Mouse (Mus musculus) cerebellum, adult (tissue): ENCODE data around the gene Tfap4.
"Not testable (repeated sequence)": the region's sequence is repeated elsewhere in the genome, so short reads cannot be mapped to it uniquely, and the experiment has no call there.

Source experiments
- ATAC-seq: cut with Nextera tagmentation; 2 replicates; pipeline ENCODE4 v1.9.2; 2017; ENCODE audit warnings: mild to moderate bottlenecking, moderate library complexity, mixed read lengths; ENCODE audit not compliant: insufficient number of reproducible peaks, low FRiP score, low TSS enrichment

The Tfap4 gene

DNA sequence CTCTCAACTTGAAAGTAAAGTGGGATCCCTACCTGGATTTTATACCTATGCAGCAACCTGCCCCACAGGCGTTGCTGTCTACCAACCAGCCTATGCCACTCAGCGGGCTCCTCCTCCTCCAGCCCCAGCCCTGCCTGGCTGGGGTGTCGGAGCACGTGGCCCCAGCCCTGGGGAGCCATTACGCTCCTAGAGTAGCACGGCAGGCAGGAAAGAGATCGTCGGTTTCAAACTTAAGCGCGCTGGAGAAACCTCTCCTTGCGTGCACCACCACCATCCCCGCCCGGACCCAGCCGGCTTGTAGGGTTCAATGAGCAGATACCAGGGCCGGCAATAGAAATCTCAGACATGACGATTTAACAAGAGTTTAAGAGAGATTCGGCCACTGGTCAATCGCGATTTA, 1.7 kb downstream of the Tfap4 start:
- ATAC-seq = peak; percentile 33; the same call in 1 of the 2 replicates

DNA sequence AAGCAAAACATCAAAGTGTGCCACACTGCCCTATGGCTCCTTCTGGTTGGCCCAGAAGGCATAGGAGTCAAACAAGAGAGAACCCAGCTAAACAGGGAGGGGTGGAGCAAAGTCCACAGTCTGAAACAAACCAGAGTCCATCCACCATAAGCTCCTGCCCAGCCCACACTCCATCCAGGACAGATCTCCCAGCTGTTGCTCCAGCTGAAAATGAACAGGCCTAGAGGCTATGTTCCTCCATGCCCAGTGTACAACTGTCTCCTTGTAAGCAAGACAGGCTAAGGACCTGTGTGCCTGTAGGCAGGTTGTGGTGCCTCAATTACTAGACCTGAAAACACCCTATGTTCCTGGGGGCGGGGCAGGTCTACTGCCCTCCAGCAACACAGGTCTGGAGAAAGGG, 2.6 kb downstream of the Tfap4 start:
- no peak for ATAC-seq

DNA sequence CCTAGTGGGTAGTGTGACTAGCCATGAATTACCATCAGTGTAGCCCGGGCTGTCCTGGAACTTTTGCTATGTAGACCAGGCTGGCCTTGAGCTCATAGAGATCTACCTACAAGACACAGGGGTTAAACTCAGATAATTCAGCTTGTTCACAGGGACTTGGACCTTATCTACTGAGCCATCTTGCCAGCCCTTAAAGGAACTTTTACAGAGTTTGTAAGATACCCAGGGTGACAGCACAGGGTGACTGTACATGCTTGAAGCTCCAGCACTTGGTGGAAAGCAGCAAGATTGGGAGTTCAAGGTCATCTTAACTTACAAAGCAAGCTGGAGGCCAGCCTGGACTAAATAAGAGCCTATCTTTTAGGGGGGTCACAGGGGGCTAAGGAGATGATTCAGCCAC, 4.1 kb downstream of the Tfap4 start:
- no peak for ATAC-seq

DNA sequence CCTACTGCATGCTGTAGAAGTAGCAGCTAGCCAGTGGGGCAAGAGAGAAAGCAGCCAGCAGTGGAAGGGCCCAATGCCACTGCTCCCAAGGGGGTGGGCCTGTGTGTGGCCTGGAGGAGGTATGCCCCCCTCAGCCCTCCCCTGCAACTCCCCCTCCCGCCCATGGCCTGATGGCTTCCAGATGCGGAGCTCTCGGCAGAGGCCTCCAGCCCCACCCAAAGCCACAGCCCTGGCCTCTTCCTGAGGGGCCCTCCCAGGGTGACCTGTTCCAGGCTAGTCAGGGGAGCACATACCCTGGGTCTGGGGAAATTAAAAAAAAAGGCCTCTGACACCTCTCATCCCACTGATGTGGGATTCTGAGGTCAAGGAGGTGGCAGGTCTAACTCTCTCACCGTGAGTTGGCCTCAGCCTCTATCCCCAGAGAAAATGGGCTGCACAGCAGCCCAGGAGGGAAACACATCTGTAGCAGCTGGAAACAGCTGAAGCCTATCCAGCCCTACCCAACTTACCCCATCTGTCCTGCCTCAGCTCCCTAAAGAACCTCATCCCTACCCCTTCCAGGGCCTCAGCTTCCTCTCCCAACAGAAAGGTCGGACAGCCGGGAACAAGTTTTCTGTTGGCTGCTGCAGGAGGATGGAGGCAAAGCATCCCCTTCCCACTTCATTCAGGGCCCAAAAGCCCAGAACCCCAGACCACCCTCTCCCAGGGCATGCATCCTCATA, 6.7 kb downstream of the Tfap4 start:
- ATAC-seq = no peak

GRCm38 (mm10) chr16:4551885-4552284, 7.8 kb downstream of the Tfap4 start:
- no peak for ATAC-seq

- peak; percentile 56; the same call in 1 of the 2 replicates for ATAC-seq
Observed at GRCm38 (mm10) chr16:4551056-4551455, 8.6 kb downstream of the Tfap4 start.

- no peak for ATAC-seq
Observed at GRCm38 (mm10) chr16:4548953-4549688, 10.5 kb downstream of the Tfap4 start.

GRCm38 (mm10) chr16:4547611-4548010, 12.0 kb downstream of the Tfap4 start:
- no peak for ATAC-seq

DNA sequence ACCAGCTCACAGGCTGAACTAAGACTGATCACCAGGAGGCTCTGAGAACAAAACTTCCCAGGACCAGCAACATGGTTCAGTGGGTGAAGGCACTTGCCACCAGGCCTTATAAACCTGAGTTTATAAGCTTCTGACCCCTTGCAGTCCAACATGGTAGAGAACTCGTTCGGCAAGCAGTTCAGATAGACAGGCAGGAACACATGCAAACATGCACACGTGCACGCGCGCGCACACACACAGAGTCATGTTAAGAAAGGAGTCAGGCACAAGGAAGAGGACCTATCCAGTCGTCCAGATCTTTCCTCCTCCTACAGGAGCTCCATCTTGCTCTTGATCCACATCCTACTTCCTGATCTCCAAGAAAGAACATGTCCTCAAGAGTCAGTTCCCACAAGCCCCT, 12.8 kb downstream of the Tfap4 start:
- no peak for ATAC-seq

GRCm38 (mm10) chr16:4544845-4545244, 14.8 kb downstream of the Tfap4 start:
- no peak for ATAC-seq

DNA sequence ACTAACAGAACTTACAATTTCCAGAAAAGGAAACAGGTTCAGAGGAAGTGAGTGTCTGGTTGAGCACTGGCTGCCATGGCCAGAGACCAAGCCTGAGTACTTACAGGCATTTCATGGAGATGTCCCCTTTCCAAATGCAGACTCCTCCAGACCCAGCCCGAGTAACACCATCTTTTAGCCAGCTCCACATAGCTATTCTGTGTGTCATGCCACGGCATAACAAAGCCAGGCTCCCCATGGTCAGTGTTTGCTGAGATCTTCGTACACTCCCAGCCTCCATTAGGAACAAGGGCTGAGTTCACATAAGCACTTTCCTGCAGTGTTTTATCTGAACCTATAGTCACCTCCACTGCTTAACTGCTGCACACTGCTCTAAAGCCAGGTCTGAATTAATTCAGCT, 16.4 kb downstream of the Tfap4 start:
- no peak for ATAC-seq

DNA sequence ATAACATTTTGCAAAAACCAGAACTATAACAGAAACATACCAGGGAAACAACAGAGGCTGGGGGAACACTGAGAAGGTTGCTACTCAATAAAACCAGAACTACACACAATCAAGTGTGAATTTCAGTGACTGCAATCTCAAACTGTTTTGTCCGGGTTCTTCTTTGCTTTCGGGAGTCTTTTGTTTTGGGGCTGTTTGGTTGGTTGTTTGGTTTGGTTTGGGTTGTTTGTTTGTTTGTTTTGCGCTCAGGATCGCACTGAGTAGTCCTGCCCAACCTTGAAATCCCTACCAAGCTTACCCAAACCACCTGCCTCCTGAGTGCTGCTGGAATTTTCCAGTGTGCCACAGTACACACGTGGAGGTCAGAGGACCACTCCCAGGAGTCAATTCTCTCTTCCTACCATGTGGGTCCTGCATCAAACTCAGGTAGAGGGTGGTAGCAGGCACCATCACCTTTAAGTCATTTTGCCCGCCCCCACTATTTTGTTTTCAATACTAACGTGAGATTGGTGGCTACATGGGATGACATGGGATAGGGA, 17.3 kb downstream of the Tfap4 start:
- no peak for ATAC-seq

DNA sequence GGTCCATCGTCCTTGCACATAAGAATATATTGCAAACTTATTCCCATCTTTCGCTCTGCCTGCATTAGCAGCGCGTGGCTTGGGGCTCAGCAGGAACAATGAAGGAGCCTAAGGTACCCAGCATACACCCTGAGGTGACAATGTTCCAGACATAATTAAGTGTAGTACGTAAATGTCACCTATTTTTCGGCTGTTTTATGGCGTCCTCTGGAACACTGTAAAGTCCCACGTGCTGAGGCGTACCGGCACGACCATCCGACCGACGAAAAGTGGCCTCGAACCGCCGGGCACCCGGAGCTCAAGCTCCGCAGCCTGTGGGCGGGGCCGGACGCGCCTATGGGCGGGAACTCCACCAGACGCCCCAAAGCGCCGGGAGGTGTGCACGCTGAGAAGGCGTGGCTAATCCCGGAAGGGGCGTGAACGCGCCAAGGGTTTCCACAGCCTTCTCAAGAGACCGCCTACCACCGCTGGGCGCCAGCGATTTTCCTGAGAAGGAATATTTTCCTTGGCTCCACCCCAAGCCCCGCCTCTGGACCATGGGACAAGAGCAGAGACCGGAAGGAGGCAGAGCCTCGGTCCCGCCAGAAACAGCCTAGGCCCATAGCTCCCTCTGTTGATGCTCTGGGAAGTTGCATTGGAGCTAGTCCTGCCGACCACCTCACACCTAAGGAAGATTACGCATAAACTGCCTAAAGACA, 18.0 kb downstream of the Tfap4 start, which contains the start of gene Srl:
TSS of gene Srl (minus strand) at position 316 of the 698 bp plus-strand sequence.
- ATAC-seq = peak; percentile 88

DNA sequence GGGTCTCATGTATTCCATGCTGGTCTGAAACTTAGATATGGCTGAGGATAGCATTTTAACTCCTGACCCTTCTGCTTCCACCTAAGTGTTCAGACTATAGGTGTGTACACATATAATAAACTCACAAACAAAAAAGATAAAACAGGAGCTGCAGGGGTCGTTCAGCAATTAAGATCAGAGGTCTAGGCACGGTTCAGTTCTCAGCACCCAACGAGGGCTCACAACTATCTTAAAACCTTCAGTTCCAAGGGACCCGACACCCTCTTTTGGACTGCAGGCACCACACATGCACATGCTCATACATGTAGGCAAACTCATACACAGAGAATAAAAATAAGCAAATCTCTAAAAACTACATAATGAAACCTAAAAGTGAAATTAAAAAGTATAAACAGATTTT, 18.6 kb downstream of the Tfap4 start:
- no peak for ATAC-seq

DNA sequence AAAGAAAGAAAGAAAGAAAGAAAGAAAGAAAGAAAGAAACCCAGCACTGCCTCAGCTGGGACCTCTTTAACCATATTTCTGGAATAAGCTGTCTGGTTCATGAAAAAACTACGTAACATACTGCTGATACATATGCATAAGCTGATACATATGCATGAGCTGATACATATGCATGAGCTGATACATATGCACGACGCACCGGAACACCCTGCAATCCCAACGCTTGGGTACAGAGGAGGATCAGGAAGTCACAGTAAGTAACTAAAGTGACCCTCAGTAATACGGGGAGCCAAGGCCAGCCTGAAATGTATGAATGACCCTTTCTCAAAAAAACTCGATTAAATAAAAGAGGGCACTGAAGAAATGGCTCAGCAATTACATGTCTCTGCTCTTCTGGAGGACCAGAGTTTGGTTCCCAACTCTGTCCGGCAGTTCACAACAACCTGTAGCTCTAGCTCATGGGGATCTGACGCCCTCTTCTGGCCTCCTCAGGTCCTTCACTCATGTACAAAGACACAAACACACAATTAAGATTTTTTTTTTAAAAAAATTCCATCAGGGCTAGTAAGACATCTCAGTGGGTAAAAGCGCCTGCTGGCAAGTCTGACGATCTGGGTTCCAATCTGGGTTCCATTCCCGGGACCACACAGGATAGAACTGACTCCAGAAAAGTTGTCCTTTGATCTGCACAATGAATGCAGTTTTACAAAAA, 19.4 kb downstream of the Tfap4 start:
- no peak for ATAC-seq

GRCm38 (mm10) chr16:4539521-4539920, 20.1 kb downstream of the Tfap4 start:
- no peak for ATAC-seq

GRCm38 (mm10) chr16:4537616-4538358, 21.9 kb downstream of the Tfap4 start:
- no peak for ATAC-seq

DNA sequence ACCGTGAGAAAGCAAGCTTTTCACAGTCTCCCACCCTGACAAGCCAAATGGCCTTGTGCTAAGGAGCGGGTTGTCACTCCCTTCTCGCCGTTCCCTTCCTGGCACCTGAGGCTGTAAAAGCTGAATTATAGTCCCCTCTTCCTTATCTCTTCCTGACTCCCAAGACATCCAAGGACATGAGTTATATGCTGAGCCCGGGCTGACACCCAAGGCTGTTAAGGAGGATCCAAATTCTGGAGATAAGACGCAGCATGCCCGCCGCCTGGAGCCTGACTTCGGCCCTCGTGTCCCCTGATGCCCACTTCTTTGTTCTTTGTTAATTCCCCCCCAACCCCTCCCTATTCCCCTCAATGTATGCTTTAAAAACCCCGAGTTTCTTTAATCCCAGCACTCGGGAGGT, 32.3 kb downstream of the Tfap4 start:
- not testable (repeated sequence) for ATAC-seq

DNA sequence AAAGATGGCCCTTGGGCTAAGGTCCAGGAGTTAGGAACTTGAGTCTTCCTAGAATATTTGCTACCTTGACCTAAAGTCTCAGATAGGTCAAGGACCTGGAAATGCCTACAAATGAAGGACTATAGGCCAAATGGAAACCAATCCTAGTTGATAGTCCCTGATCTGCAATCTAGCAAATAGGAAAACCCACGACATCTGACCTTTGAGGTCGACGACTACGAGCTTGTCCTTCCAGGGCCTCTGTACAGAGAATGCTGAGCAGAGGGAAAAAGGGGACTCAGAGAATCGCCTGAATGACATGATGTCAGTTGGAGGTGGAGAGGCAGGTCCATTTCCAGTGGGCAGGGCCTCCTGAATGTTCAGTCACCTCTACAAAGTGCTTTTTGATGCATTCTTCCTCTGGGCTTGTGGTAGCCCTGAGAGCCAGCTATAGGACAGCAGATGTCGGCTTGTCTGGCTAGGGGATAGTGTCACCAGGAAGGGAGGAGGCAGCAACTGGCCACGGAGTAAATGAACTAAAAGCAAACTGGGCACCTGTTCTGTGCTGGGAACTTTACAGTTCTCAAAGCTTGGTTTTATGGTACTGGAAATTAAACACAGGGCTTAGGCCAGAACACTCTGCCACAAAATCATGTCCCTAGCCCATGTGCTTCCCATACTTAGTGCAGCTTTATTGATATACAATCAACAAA, 36.2 kb downstream of the Tfap4 start:
- ATAC-seq = no peak
